Mouse (Mus musculus): ENCODE data around the gene Gabpa.

Gabpa gene

DNA sequence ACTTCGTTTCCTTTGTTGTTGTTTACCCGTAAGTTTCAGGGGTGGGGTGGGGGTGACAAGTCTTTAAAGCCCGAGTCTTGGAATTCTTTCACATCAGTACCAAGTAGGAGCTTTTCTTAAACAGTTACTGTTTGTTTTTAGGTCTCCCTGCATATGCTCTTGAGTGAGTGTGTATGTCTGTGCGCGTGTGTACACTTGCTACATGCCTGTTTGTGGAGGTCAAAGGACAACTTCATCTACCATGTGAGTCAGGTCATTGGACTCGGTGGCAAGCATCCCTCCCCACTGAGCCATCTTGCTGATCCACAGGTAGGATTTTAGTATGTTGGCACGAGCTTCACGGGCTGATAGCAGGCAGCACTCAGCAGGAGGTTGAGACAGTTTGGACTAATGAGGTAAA lies 39.1 kb downstream of the Gabpa start:
- DNase-seq: no peak

DNA sequence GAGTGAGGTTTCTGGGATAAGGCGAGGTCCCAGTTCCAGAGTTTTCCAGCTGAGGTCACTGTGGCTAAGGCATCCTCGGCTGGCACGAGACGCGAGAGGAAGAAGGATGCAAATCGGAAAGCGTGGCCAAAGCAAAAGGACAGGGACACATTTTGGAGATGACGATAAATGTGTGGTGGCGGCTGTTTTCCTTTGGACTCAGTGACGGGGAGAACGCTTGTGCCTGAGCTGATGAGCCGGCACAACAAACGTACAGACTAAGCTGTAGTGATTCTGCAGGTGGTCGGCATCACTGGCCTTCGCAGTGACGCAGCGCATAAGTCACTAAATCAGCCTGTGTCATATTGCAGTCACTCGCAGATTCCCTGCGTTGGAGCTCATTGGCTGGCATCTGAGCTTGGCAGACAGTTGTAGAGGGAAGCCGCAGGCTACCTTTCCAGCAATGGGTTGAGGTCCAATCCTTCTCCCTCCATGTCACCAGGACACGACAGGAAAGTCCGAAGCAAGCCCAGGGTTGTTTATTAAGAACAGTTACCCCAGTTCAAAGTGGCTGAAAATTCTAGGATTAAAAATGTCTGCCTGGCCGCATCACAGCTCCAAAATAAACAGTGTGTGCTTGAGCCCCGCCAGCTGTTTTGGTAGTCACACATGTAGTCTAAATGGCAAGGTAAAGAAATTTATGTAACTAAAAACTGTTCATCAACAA lies 40.4 kb downstream of the Gabpa start:
- peak; percentile 28 to 36 for DNase-seq

DNA sequence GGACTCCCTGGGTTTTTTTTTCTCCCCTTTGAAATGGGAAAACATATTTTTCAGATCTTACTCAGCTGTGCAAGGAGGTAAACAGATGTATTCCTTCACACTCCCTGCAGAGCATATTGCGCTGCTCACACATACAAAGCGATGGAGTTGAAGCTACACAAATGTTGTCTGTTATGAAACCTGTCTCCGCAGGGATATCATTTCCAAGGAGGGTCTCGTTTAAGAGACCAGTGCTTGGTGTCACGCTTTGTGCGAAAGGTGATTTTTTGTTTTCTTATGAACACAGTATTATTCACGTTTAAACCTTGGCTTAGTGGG lies 41.0 kb downstream of the Gabpa start:
- no peak for DNase-seq

DNA sequence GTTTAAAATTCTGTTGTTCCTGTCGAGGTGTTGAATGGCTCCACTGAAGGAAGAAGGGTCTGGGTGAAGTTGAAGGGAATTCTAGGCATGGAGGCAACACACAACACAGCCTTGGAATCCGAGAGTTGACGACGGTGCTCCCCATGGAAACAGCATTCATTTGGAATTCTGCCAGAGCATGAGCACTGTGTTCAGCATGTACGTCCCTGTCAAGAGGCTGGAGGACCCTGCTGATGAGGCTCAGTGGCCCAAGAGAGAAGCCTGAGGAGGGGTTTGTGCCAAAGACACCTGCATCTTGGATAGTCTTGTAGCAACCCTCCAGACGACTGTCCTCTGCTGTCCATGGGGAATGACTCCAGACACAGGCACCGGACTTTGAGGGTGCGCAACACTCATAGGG lies 41.4 kb downstream of the Gabpa start:
- no peak for DNase-seq

DNA sequence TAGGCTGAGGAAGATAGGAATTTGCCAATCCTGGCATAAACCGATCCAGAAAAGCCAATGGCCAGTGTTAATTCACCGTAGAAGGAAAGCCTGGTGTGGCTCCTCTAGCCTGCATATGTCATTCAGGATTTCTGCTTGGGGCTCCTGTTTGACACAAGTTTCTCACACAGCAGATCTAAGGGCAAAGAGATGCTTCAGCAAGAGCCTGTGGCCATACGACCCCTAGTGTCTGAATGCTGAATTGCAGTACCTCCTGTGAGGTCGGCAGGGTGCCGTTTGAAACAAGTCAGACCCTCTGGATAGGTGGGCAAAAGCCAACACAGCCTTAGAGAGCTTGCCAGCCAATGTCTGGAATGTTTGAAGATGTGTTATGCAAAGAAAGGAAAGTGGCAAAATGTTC lies 44.4 kb downstream of the Gabpa start:
- peak; percentile 72 to 79 for DNase-seq

DNA sequence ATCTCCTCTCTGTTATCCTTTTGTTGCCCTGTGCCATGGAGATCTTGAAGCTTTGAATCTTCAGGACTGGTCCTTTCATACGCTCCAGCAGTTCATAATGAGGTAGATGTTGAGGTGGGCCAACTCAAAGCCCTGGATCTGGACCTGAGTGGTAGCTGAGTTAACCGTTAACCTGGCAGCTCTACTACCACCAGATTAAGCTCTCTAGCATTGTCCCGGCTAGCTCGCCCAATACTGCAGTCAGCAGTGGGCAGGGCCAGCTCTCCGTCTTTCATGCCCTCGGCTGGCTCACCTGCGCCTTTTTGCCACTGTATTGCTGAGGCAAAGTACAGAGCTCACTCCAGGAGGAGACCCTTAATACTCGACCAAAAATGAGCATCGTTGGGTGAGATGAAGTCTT lies 46.4 kb downstream of the Gabpa start:
- DNase-seq: no peak

DNA sequence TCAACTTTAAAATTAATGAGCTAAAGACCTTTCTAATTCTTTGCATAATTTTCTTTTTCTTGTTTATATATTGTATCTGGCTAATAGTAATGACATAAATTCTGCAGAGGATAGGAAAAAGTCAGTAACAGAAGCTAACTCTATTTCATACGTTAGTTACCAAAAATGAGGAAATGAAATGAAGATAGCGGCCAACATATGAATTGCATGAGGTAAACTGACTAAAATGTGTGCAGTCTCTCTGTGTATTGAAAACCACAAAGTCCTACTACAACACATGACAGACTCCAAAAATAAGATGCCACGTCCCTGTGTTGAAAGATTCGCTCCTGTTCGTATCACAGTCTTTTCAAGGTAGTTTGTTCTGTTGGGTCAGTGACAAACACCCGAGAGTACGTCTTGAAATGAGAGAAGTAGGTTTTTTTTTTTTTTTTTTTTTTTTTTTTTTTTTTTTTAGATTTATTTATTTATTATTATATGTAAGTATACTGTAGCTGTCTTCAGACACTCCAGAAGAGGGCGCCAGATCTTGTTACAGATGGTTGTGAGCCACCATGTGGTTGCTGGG lies 47.1 kb downstream of the Gabpa start:
- no peak for DNase-seq

DNA sequence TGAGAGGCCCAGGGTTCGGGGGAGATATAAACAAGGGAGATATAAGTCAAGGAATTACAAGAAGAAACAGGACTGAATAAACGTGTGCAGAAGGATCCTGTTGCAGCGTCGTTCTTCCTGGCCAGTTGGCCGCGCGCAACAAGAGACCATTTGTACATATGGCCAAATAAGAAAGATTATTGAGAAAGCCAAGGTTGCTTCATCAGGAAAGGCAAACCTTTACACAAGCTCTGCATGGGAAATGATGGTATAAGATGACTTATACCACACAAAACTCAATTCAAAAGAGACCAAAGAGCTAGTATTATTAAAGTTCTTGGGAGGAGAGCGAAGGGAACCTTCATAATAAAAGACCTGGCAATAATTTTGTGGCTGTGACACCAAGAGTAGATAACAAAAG lies 49.8 kb downstream of the Gabpa start:
- DNase-seq: no peak

DNA sequence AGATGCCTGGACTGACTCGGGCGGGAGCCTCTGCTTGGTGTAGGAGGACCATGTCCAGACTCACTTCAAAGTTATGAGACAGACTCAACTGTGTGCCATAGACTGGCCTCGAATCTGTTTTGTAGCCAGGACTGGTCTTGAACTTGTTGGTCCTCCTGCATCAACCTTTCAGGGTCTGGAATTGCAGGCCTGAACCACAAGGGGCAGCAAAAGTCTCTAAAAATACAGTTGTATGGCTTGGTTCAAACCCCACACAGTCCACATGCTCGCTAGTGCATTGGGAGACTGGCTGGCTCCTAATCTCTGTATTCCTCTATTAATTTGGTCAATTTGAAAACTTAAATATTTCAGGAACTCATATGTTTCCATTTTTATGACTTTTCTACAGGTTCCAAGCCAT lies 68.3 kb downstream of the Gabpa start:
- no peak for DNase-seq

DNA sequence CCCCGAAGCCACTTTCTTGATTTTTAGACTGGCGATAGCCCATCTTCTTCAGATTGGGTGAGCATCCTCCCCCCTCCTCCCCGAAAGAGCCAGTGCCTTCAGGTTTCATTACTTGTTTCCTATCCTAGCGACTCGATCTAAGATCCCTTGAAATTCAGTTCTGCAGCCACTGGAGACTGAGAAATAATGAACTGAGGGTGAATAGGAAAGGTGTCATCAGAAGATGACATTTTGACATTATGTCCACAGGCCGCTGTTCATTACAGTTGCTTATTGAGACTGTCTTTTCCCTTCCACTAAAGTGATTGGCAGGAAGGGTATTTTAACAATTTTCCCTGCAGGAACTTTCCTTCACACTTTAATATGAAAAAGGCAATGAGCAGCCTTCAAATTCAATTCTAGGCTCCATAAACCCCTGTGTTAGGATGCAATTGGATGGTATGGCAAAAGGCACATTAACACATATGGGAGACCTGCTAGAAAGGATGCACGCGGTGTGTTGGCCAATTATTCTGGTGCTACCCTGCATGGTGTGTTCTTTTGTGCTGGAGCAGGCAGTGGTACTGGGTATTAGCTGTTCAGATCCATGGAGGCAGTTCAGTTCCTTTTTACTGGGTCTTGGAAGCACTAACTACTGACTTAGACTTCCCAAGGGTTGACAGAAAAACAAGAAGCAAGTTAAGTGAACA lies 76.9 kb downstream of the Gabpa start:
- DNase-seq: no peak

Data from cerebellum, adult 18-20 months (tissue).